Mouse (Mus musculus) 416B (cell line): ENCODE measurements around the gene Aaas.

Experiments used
- DNase-seq: peaks from one replicate; pipeline ENCODE4 v3.0.0; 2011; ENCODE audit warnings: low read depth

Aaas gene

DNA sequence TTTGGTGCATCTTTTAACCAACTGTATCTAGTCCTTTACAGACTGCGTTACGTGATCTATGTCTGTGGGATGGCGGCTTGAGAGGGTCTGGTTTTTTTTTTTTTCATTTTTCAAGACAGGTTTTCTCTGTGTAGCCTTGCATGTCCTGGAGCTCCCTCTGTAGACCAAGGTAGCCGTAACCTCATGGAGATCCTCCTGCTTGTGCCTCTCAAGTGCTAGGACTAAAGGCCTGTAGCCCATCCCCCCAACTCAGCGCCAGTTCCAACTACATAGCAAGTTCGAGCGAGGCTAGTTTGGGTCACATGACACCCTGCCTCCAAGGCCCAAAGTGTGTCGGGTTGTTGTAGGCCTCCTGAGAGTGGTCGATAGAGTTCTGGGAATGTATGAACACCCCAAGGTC, 41.9 kb downstream of the Aaas start:
- no peak for DNase-seq

DNA sequence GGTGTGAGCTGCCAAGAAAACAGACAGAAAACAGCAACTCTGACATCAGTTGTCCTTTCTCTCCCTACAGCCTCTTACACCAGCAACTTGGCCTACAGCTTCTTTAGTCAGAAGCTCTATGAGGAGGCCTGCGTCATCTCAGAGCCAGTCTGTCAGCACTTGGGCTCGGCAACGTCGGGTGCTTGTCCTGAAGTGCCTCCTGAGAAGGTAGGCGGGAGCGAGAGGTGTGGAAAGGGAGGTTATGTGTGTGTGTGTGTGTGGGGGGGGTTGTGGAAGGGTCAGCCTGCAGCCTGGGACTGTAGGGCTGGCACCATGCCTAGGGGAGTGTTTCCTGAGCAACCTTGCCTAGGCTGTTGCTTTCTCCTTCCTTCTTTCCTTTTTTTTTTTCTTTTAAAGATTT, 48.0 kb downstream of the Aaas start:
- no peak for DNase-seq

DNA sequence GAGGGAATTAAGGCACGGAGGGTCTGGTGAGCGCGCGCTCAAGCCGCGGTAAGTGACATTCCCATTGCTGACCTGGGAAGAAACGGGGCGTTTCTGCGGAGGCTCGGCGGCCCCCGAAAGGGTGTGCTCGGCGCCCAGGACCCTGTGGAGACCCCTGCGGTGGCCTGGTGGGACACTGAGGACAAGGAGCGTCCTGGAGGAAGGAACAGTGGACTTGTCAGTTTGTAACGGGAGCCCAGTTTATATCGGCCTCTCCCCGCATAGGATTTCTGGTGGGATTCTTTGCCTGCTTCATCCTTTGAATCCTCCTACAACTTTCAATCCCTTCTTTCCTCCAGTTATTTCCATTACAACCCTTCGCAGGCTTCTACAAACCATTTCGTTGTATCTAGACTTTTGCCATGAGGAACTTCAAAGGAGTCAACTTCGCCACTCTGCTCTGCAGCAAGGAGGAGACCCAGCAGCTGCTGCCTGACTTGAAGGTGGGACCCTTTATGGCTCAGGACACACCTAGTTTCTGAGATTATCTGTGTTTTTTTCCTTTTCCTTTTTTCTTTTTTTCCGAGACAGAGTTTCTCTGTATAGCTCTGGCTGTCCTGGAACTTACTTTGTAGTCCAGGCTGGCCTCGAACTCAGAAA, 54.1 kb downstream of the Aaas start:
- DNase-seq = peak; percentile 36

DNA sequence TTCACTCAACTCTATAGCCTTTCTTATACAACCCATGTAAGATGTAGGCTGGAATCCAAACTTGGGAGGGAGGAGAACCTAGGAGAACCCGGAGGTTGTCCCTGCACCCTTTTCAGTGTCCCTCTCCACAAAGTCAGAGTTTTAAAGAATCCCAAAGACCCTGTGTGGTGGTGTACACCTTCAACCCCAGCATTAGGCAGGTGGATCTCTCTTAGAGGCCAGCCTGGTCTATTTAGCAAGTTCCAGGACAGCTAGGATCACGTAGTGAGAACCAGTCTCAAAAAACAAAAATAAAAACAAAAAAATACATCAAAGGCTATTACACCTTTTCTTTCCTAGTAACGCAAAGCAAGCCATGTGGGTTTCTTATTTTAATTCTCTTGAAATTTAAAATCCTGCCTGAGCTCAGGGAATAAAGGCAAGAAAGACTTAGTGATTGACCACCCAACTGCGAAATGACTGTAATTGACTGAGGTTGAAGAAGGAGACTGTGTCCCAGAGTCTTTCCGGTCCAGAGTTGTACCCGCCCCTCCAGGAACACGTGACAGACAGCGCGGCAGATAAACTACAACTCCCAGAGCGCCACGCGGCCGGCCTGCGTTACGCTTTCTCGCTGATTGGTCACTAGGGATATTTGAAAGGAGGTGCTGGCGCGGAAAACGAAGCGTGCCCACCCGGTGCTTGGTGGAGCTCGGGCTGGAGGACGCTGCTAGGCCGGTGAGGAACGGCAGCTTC, 54.8 kb downstream of the Aaas start, which contains the start of gene Espl1:
Espl1 (plus strand) TSS at position 634 of the 735 bp plus-strand sequence.
- DNase-seq = peak; percentile 96
